Mouse (Mus musculus): ENCODE measurements around the gene Mvk. TPM values are rescaled to one million over a fixed set of nuclear protein-coding genes. Genes with fewer than 3 reads are reported as not detected.

Gene Mvk
- polyA plus RNA-seq, 1 experiment from 2014 or later = 40.1 TPM

GRCm38 (mm10) chr5:114456995-114457605, 13.0 kb downstream of the Mvk start:
- ATAC-seq (ENCODE audit: insufficient number of reproducible peaks, insufficient read depth, low FRiP score, low TSS enrichment, low read depth) = no peak
- H3K4me3 ChIP-seq (replicated peaks) = no peak overlapping the region
- no peak overlapping the region for H3K9ac ChIP-seq (replicated peaks)
- H3K4me1 ChIP-seq (replicated peaks) = 0 out of 2 replicates have a peak, but pooled peaks cover 5% of the 10 kb centered on the region
- H3K27ac ChIP-seq = no peak overlapping the region
- no peak overlapping the region for H3K4me2 ChIP-seq
- H3K27me3 ChIP-seq = no peaks in the 10 kb centered on the region; the same call in 1 of the 2 replicates
- WGBS = 80% methylated on average over 16 of the region's 16 CpGs
- no peaks in the 10 kb centered on the region for H3K9me3 ChIP-seq
- peaks cover 37% of the 10 kb centered on the region; the same call in 1 of the 2 replicates for H3K36me3 ChIP-seq

- Histone ChIP-seq H3K27ac (no peak overlapping the region), H3K36me3 (peaks cover under 1% of the 10 kb centered on the region; the same call in 1 of the 2 replicates), H3K4me3 (replicated peaks) (no peak overlapping the region), H3K9me3 (no peaks in the 10 kb centered on the region), H3K27me3 (no peaks in the 10 kb centered on the region; the same call in 1 of the 2 replicates), H3K9ac (replicated peaks) (no peak overlapping the region), H3K4me2 (no peak overlapping the region), H3K4me1 (replicated peaks) (peaks cover 14% of the 10 kb centered on the region)
- WGBS = 4% methylated on average over 7 of the region's 7 CpGs
- no peak for ATAC-seq (ENCODE audit: insufficient number of reproducible peaks, insufficient read depth, low FRiP score, low TSS enrichment, low read depth)
Measured at GRCm38 (mm10) chr5:114461238-114461637, 17.2 kb downstream of the Mvk start.

GRCm38 (mm10) chr5:114462067-114463040, 18.3 kb downstream of the Mvk start:
- H3K4me3 ChIP-seq (replicated peaks) = no peak overlapping the region
- H3K27ac ChIP-seq = no peak overlapping the region
- no peaks in the 10 kb centered on the region for H3K9me3 ChIP-seq
- WGBS = 81% methylated on average over 24 of the region's 24 CpGs
- H3K36me3 ChIP-seq = no peaks in the 10 kb centered on the region
- H3K4me2 ChIP-seq = no peak overlapping the region
- H3K4me1 ChIP-seq (replicated peaks) = peaks cover 24% of the 10 kb centered on the region
- no peak for ATAC-seq (ENCODE audit: insufficient number of reproducible peaks, insufficient read depth, low FRiP score, low TSS enrichment, low read depth)
- peaks cover 2% of the 10 kb centered on the region; the same call in 1 of the 2 replicates for H3K27me3 ChIP-seq
- no peak overlapping the region for H3K9ac ChIP-seq (replicated peaks)

GRCm38 (mm10) chr5:114464561-114464960, 20.5 kb downstream of the Mvk start:
- Histone ChIP-seq H3K4me3 (replicated peaks) (no peak overlapping the region), H3K27ac (no peak overlapping the region), H3K9ac (replicated peaks) (no peak overlapping the region), H3K4me2 (no peak overlapping the region), H3K36me3 (no peaks in the 10 kb centered on the region), H3K4me1 (replicated peaks) (peaks cover 31% of the 10 kb centered on the region), H3K27me3 (0 out of 2 replicates have a peak, but pooled peaks cover 5% of the 10 kb centered on the region), H3K9me3 (no peaks in the 10 kb centered on the region)
- ATAC-seq (ENCODE audit: insufficient number of reproducible peaks, insufficient read depth, low FRiP score, low TSS enrichment, low read depth) = no peak
- WGBS = 85% methylated on average over 2 of the region's 2 CpGs

- Histone ChIP-seq H3K27ac (no peak overlapping the region), H3K9me3 (no peaks in the 10 kb centered on the region), H3K36me3 (no peaks in the 10 kb centered on the region), H3K9ac (replicated peaks) (no peak overlapping the region), H3K27me3 (0 out of 2 replicates have a peak, but pooled peaks cover 5% of the 10 kb centered on the region), H3K4me1 (replicated peaks) (peaks cover 31% of the 10 kb centered on the region), H3K4me3 (replicated peaks) (no peak overlapping the region), H3K4me2 (no peak overlapping the region)
- WGBS = 37% methylated on average over 7 of the region's 7 CpGs
- no peak for ATAC-seq (ENCODE audit: insufficient number of reproducible peaks, insufficient read depth, low FRiP score, low TSS enrichment, low read depth)
Measured at GRCm38 (mm10) chr5:114465641-114466040, 21.6 kb downstream of the Mvk start.

GRCm38 (mm10) chr5:114467019-114467418, 22.9 kb downstream of the Mvk start:
- no peak for ATAC-seq (ENCODE audit: insufficient number of reproducible peaks, insufficient read depth, low FRiP score, low TSS enrichment, low read depth)
- H3K27me3 ChIP-seq = 0 out of 2 replicates have a peak, but pooled peaks cover 5% of the 10 kb centered on the region
- H3K9me3 ChIP-seq = peaks cover 6% of the 10 kb centered on the region; the same call in 1 of the 2 replicates
- 0 out of 2 replicates have a peak overlapping the region, but pooled peaks have one; percentile 66 for H3K27ac ChIP-seq
- H3K36me3 ChIP-seq = no peaks in the 10 kb centered on the region
- H3K4me3 ChIP-seq (replicated peaks) = peak overlapping the region; percentile 32
- peak overlapping the region; percentile 60 for H3K4me2 ChIP-seq
- peaks cover 26% of the 10 kb centered on the region for H3K4me1 ChIP-seq (replicated peaks)
- 6% methylated on average over 11 of the region's 11 CpGs for WGBS
- peak overlapping the region; percentile 58 for H3K9ac ChIP-seq (replicated peaks)

- H3K36me3 ChIP-seq = no peaks in the 10 kb centered on the region
- peak overlapping the region; percentile 58 for H3K9ac ChIP-seq (replicated peaks)
- ATAC-seq (ENCODE audit: insufficient number of reproducible peaks, insufficient read depth, low FRiP score, low TSS enrichment, low read depth) = no peak
- 0 out of 2 replicates have a peak, but pooled peaks cover 5% of the 10 kb centered on the region for H3K27me3 ChIP-seq
- H3K27ac ChIP-seq = peak overlapping the region; percentile 66
- peak overlapping the region; percentile 60 for H3K4me2 ChIP-seq
- under 1% methylated on average over 8 of the region's 13 CpGs for WGBS
- peak overlapping the region; percentile 32 for H3K4me3 ChIP-seq (replicated peaks)
- peaks cover 8% of the 10 kb centered on the region; the same call in 1 of the 2 replicates for H3K9me3 ChIP-seq
- peaks cover 26% of the 10 kb centered on the region for H3K4me1 ChIP-seq (replicated peaks)
Measured at GRCm38 (mm10) chr5:114467430-114467829, 23.4 kb downstream of the Mvk start.

GRCm38 (mm10) chr5:114468007-114468406, 23.9 kb downstream of the Mvk start:
- no peak overlapping the region for H3K4me3 ChIP-seq (replicated peaks)
- no peak for ATAC-seq (ENCODE audit: insufficient number of reproducible peaks, insufficient read depth, low FRiP score, low TSS enrichment, low read depth)
- H3K27me3 ChIP-seq = 0 out of 2 replicates have a peak, but pooled peaks cover 9% of the 10 kb centered on the region
- peak overlapping the region; percentile 60; the same call in 1 of the 2 replicates for H3K4me2 ChIP-seq
- H3K9me3 ChIP-seq = peaks cover 8% of the 10 kb centered on the region; the same call in 1 of the 2 replicates
- H3K27ac ChIP-seq = peak overlapping the region; percentile 66
- H3K9ac ChIP-seq (replicated peaks) = no peak overlapping the region
- H3K36me3 ChIP-seq = no peaks in the 10 kb centered on the region
- 66% methylated on average over 4 of the region's 4 CpGs for WGBS
- peaks cover 26% of the 10 kb centered on the region for H3K4me1 ChIP-seq (replicated peaks)

- no peaks in the 10 kb centered on the region for H3K36me3 ChIP-seq
- peaks cover 8% of the 10 kb centered on the region; the same call in 1 of the 2 replicates for H3K9me3 ChIP-seq
- H3K27ac ChIP-seq = no peak overlapping the region
- no peak overlapping the region for H3K4me3 ChIP-seq (replicated peaks)
- WGBS = 73% methylated on average over 3 of the region's 3 CpGs
- H3K4me2 ChIP-seq = no peak overlapping the region
- no peak for ATAC-seq (ENCODE audit: insufficient number of reproducible peaks, insufficient read depth, low FRiP score, low TSS enrichment, low read depth)
- H3K9ac ChIP-seq (replicated peaks) = no peak overlapping the region
- peaks cover 26% of the 10 kb centered on the region for H3K27me3 ChIP-seq
- H3K4me1 ChIP-seq (replicated peaks) = peaks cover 36% of the 10 kb centered on the region
Measured at GRCm38 (mm10) chr5:114470359-114470758, 26.3 kb downstream of the Mvk start.

- Histone ChIP-seq H3K36me3 (no peaks in the 10 kb centered on the region), H3K27ac (no peak overlapping the region), H3K9ac (replicated peaks) (no peak overlapping the region), H3K4me2 (peak overlapping the region; percentile 34), H3K27me3 (peaks cover 42% of the 10 kb centered on the region), H3K4me1 (replicated peaks) (peaks cover 10% of the 10 kb centered on the region), H3K9me3 (peaks cover 8% of the 10 kb centered on the region; the same call in 1 of the 2 replicates), H3K4me3 (replicated peaks) (no peak overlapping the region)
- ATAC-seq (ENCODE audit: insufficient number of reproducible peaks, insufficient read depth, low FRiP score, low TSS enrichment, low read depth) = no peak
- 22% methylated on average over 35 of the region's 35 CpGs for WGBS
Measured at GRCm38 (mm10) chr5:114474741-114475491, 30.8 kb downstream of the Mvk start.

Measured in limb, embryonic 12.5 days (tissue).